Mouse (Mus musculus): Measurements from ENCODE around the gene Gm6370. TPM values are rescaled to one million over a fixed set of nuclear protein-coding genes. Genes with fewer than 3 reads are reported as not detected.

Gene Gm6370
- not detected for polyA plus RNA-seq (2017; shearing (Covaris generic))

DNA sequence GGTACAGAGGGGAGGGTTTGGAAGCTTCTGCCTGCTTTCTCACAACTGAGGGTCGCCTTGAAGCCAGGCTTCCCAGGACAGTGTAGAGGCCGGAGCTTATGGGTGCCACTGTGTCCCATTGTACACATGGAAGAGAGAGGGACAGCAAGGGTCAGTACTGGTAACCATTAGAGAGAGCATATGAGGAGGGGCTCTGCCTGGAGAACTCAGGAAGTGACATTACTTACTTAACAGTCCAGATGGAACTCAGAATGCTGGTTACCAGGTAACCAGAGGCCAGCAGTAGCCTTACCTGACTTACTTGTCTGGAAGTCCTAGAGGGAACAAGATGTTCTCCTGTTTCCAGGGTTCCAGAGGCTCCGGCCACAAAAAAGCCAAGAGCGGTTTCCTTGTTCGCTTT is at the start of gene Gm6370:
Gm6370 (plus strand) TSS at position 301 of the 400 bp plus-strand sequence.

GRCm38 (mm10) chr5:146481665-146482064 is 9.5 kb upstream of the Gm6370 start, which contains the start of gene Gm6408:
TSS of gene Gm6408 (plus strand) at chr5:146481965.

DNA sequence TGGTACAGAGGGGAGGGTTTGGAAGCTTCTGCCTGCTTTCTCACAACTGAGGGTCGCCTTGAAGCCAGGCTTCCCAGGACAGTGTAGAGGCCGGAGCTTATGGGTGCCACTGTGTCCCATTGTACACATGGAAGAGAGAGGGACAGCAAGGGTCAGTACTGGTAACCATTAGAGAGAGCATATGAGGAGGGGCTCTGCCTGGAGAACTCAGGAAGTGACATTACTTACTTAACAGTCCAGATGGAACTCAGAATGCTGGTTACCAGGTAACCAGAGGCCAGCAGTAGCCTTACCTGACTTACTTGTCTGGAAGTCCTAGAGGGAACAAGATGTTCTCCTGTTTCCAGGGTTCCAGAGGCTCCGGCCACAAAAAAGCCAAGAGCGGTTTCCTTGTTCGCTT is 10.9 kb downstream of the Gm6370 start, which contains the start of gene 4930449I24Rik:
4930449I24Rik (plus strand) TSS at position 301 of the 400 bp plus-strand sequence.

DNA sequence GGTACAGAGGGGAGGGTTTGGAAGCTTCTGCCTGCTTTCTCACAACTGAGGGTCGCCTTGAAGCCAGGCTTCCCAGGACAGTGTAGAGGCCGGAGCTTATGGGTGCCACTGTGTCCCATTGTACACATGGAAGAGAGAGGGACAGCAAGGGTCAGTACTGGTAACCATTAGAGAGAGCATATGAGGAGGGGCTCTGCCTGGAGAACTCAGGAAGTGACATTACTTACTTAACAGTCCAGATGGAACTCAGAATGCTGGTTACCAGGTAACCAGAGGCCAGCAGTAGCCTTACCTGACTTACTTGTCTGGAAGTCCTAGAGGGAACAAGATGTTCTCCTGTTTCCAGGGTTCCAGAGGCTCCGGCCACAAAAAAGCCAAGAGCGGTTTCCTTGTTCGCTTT is 22.7 kb downstream of the Gm6370 start, which contains the start of gene Gm3402:
Gm3402 (plus strand) TSS at position 301 of the 400 bp plus-strand sequence.

DNA sequence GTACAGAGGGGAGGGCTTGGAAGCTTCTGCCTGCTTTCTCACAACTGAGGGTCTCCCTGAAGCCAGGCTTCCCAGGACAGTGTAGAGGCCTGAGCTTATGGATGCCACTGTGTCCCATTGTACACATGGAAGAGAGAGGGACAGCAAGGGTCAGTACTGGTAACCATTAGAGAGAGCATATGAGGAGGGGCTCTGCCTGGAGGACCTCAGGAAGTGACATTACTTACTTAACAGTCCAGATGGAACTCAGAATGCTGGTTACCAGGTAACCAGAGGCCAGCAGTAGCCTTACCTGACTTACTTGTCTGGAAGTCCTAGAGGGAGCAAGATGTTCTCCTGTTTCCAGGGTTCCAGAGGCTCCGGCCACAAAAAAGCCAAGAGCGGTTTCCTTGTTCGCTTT is 34.3 kb downstream of the Gm6370 start, which contains the start of gene Gm3404:
Gm3404 (plus strand) TSS at position 301 of the 400 bp plus-strand sequence.

GRCm38 (mm10) chr5:146537347-146537746 is 46.2 kb downstream of the Gm6370 start, which contains the start of gene Gm3409:
TSS of gene Gm3409 (plus strand) at chr5:146537647.

Other genes starting within 250 kb of the Gm6370 start
- gene Wasf3, start 106.4 kb upstream of the Gm6370 start, polyA plus RNA-seq (2017; shearing (Covaris generic)): not detected
- not detected for gene Gm6408, start 9.4 kb upstream of the Gm6370 start, polyA plus RNA-seq (2017; shearing (Covaris generic))
- gene 4930449I24Rik, start 11.0 kb downstream of the Gm6370 start, polyA plus RNA-seq (2017; shearing (Covaris generic)): not detected
- not detected for gene Gm3402, start 22.8 kb downstream of the Gm6370 start, polyA plus RNA-seq (2017; shearing (Covaris generic))
- gene Gm3404, start 34.4 kb downstream of the Gm6370 start, polyA plus RNA-seq (2017; shearing (Covaris generic)): not detected
- gene Gm3409, start 46.3 kb downstream of the Gm6370 start, polyA plus RNA-seq (2017; shearing (Covaris generic)): not detected
- gene Gm3415, start 64.8 kb downstream of the Gm6370 start, polyA plus RNA-seq (2017; shearing (Covaris generic)): not detected
- not detected for gene Gpr12, start 93.9 kb downstream of the Gm6370 start, polyA plus RNA-seq (2017; shearing (Covaris generic))

All from CD4-positive, CD25-positive, alpha-beta regulatory T cell (primary cell).